Mouse (Mus musculus): Measurements from ENCODE around the gene Megf6.

GRCm38 (mm10) chr4:154252537-154253255, 82.2 kb downstream of the Megf6 start:
- no peak for TF ChIP-seq CTCF (IDR thresholded peaks at IDR 0.05; ENCODE audit: borderline replicate concordance, control insufficient read depth, extremely low read depth, insufficient read depth, low read length, poor library complexity)
- TF ChIP-seq POLR2A (IDR thresholded peaks at IDR 0.05; ENCODE audit: control insufficient read depth, extremely low read depth, insufficient read depth, low read length, poor library complexity), result no peak
